Mouse (Mus musculus): ENCODE results near the gene Mob2. TPM values are rescaled to one million over a fixed set of nuclear protein-coding genes. Genes with fewer than 3 reads are reported as not detected.

Mob2 gene
- polyA plus RNA-seq (2014; fragmentation: Illumina TruSeq; extraction: RNeasy Lipid Tissue Mini Kit (QIAGEN cat#74804); ENCODE audit: insufficient read depth, low read depth, low replicate concordance) = 60.9 TPM

GRCm38 (mm10) chr7:142060931-142061565 lies at the start of gene Mob2:
Mob2 (minus strand) TSS chr7:142061065.

GRCm38 (mm10) chr7:142095183-142095931 lies 34.5 kb upstream of the Mob2 start, which contains the start of gene Dusp8:
Dusp8 (minus strand) TSS chr7:142095843.

Other genes starting within 250 kb of the Mob2 start
- 3.3 TPM for gene Muc5b, start 222.0 kb downstream of the Mob2 start, polyA plus RNA-seq (2014; fragmentation: Illumina TruSeq; extraction: RNeasy Lipid Tissue Mini Kit (QIAGEN cat#74804); ENCODE audit: insufficient read depth, low read depth, low replicate concordance)
- 35.3 TPM for gene Tollip, start 142.6 kb downstream of the Mob2 start, polyA plus RNA-seq (2014; fragmentation: Illumina TruSeq; extraction: RNeasy Lipid Tissue Mini Kit (QIAGEN cat#74804); ENCODE audit: insufficient read depth, low read depth, low replicate concordance)
- gene Brsk2, start 111.3 kb downstream of the Mob2 start, polyA plus RNA-seq (2014; fragmentation: Illumina TruSeq; extraction: RNeasy Lipid Tissue Mini Kit (QIAGEN cat#74804); ENCODE audit: insufficient read depth, low read depth, low replicate concordance) = not detected
- gene Dusp8, start 34.8 kb upstream of the Mob2 start, polyA plus RNA-seq (2014; fragmentation: Illumina TruSeq; extraction: RNeasy Lipid Tissue Mini Kit (QIAGEN cat#74804); ENCODE audit: insufficient read depth, low read depth, low replicate concordance) = 10.8 TPM
- not detected for gene Gm45618, start 59.7 kb upstream of the Mob2 start, polyA plus RNA-seq (2014; fragmentation: Illumina TruSeq; extraction: RNeasy Lipid Tissue Mini Kit (QIAGEN cat#74804); ENCODE audit: insufficient read depth, low read depth, low replicate concordance)
- not detected for gene Gm39115, start 75.0 kb upstream of the Mob2 start, polyA plus RNA-seq (2014; fragmentation: Illumina TruSeq; extraction: RNeasy Lipid Tissue Mini Kit (QIAGEN cat#74804); ENCODE audit: insufficient read depth, low read depth, low replicate concordance)
- gene Gm45337, start 83.5 kb upstream of the Mob2 start, polyA plus RNA-seq (2014; fragmentation: Illumina TruSeq; extraction: RNeasy Lipid Tissue Mini Kit (QIAGEN cat#74804); ENCODE audit: insufficient read depth, low read depth, low replicate concordance) = not detected
- gene Gm29735, start 96.0 kb upstream of the Mob2 start, polyA plus RNA-seq (2014; fragmentation: Illumina TruSeq; extraction: RNeasy Lipid Tissue Mini Kit (QIAGEN cat#74804); ENCODE audit: insufficient read depth, low read depth, low replicate concordance) = not detected
- not detected for gene Gm4553, start 104.7 kb upstream of the Mob2 start, polyA plus RNA-seq (2014; fragmentation: Illumina TruSeq; extraction: RNeasy Lipid Tissue Mini Kit (QIAGEN cat#74804); ENCODE audit: insufficient read depth, low read depth, low replicate concordance)
- gene Krtap5-2, start 114.9 kb upstream of the Mob2 start, polyA plus RNA-seq (2014; fragmentation: Illumina TruSeq; extraction: RNeasy Lipid Tissue Mini Kit (QIAGEN cat#74804); ENCODE audit: insufficient read depth, low read depth, low replicate concordance) = not detected
- not detected for gene Gm10153, start 129.3 kb upstream of the Mob2 start, polyA plus RNA-seq (2014; fragmentation: Illumina TruSeq; extraction: RNeasy Lipid Tissue Mini Kit (QIAGEN cat#74804); ENCODE audit: insufficient read depth, low read depth, low replicate concordance)
- not detected for gene Krtap5-3, start 140.3 kb upstream of the Mob2 start, polyA plus RNA-seq (2014; fragmentation: Illumina TruSeq; extraction: RNeasy Lipid Tissue Mini Kit (QIAGEN cat#74804); ENCODE audit: insufficient read depth, low read depth, low replicate concordance)
- gene Gm7579, start 150.8 kb upstream of the Mob2 start, polyA plus RNA-seq (2014; fragmentation: Illumina TruSeq; extraction: RNeasy Lipid Tissue Mini Kit (QIAGEN cat#74804); ENCODE audit: insufficient read depth, low read depth, low replicate concordance) = not detected
- not detected for gene Krtap5-5, start 168.9 kb upstream of the Mob2 start, polyA plus RNA-seq (2014; fragmentation: Illumina TruSeq; extraction: RNeasy Lipid Tissue Mini Kit (QIAGEN cat#74804); ENCODE audit: insufficient read depth, low read depth, low replicate concordance)
- not detected for gene Gm40460, start 180.0 kb upstream of the Mob2 start, polyA plus RNA-seq (2014; fragmentation: Illumina TruSeq; extraction: RNeasy Lipid Tissue Mini Kit (QIAGEN cat#74804); ENCODE audit: insufficient read depth, low read depth, low replicate concordance)
- gene Gm2431, start 197.3 kb upstream of the Mob2 start, polyA plus RNA-seq (2014; fragmentation: Illumina TruSeq; extraction: RNeasy Lipid Tissue Mini Kit (QIAGEN cat#74804); ENCODE audit: insufficient read depth, low read depth, low replicate concordance) = not detected
- not detected for gene Gm4559, start 213.3 kb upstream of the Mob2 start, polyA plus RNA-seq (2014; fragmentation: Illumina TruSeq; extraction: RNeasy Lipid Tissue Mini Kit (QIAGEN cat#74804); ENCODE audit: insufficient read depth, low read depth, low replicate concordance)
- gene Krtap5-1, start 236.1 kb upstream of the Mob2 start, polyA plus RNA-seq (2014; fragmentation: Illumina TruSeq; extraction: RNeasy Lipid Tissue Mini Kit (QIAGEN cat#74804); ENCODE audit: insufficient read depth, low read depth, low replicate concordance) = not detected
- not detected for gene Krtap5-4, start 242.5 kb upstream of the Mob2 start, polyA plus RNA-seq (2014; fragmentation: Illumina TruSeq; extraction: RNeasy Lipid Tissue Mini Kit (QIAGEN cat#74804); ENCODE audit: insufficient read depth, low read depth, low replicate concordance)